Mouse (Mus musculus): ENCODE results near the gene Tom1l2.

The Tom1l2 gene

GRCm38 (mm10) chr11:60346537-60346936 lies 6.2 kb downstream of the Tom1l2 start:
- no peak for DNase-seq (ENCODE audit: low read depth, low spot score)

- no peak for DNase-seq (ENCODE audit: low read depth, low spot score)
These were observed 6.8 kb downstream of the Tom1l2 start for GRCm38 (mm10) chr11:60345868-60346267.

- no peak for DNase-seq (ENCODE audit: low read depth, low spot score)
These were observed 13.3 kb downstream of the Tom1l2 start for GRCm38 (mm10) chr11:60339361-60339760.

GRCm38 (mm10) chr11:60338291-60338690 lies 14.4 kb downstream of the Tom1l2 start:
- peak; percentile 33 for DNase-seq (ENCODE audit: low read depth, low spot score)

GRCm38 (mm10) chr11:60335771-60336170 lies 16.9 kb downstream of the Tom1l2 start:
- DNase-seq (ENCODE audit: low read depth, low spot score) = no peak

- no peak for DNase-seq (ENCODE audit: low read depth, low spot score)
These were observed 18.6 kb downstream of the Tom1l2 start for GRCm38 (mm10) chr11:60334124-60334523.

GRCm38 (mm10) chr11:60333461-60333860 lies 19.2 kb downstream of the Tom1l2 start:
- DNase-seq (ENCODE audit: low read depth, low spot score) = no peak

GRCm38 (mm10) chr11:60330551-60330950 lies 22.2 kb downstream of the Tom1l2 start:
- DNase-seq (ENCODE audit: low read depth, low spot score) = no peak

GRCm38 (mm10) chr11:60323731-60324130 lies 29.0 kb downstream of the Tom1l2 start:
- DNase-seq (ENCODE audit: low read depth, low spot score) = no peak

- DNase-seq (ENCODE audit: low read depth, low spot score) = no peak
These were observed 31.3 kb downstream of the Tom1l2 start for GRCm38 (mm10) chr11:60321438-60321837.

GRCm38 (mm10) chr11:60320426-60321037 lies 32.2 kb downstream of the Tom1l2 start:
- no peak for DNase-seq (ENCODE audit: low read depth, low spot score)

- DNase-seq (ENCODE audit: low read depth, low spot score) = no peak
These were observed 33.2 kb downstream of the Tom1l2 start for GRCm38 (mm10) chr11:60319257-60320066.

- DNase-seq (ENCODE audit: low read depth, low spot score) = no peak
These were observed 34.0 kb downstream of the Tom1l2 start for GRCm38 (mm10) chr11:60318716-60319115.

- no peak for DNase-seq (ENCODE audit: low read depth, low spot score)
These were observed 35.2 kb downstream of the Tom1l2 start for GRCm38 (mm10) chr11:60317376-60318102.

GRCm38 (mm10) chr11:60316883-60317282 lies 35.8 kb downstream of the Tom1l2 start:
- no peak for DNase-seq (ENCODE audit: low read depth, low spot score)

- DNase-seq (ENCODE audit: low read depth, low spot score) = no peak
These were observed 36.5 kb downstream of the Tom1l2 start for GRCm38 (mm10) chr11:60316250-60316649.

GRCm38 (mm10) chr11:60311025-60311854 lies 41.5 kb downstream of the Tom1l2 start:
- no peak for DNase-seq (ENCODE audit: low read depth, low spot score)

GRCm38 (mm10) chr11:60309875-60310274 lies 42.8 kb downstream of the Tom1l2 start:
- no peak for DNase-seq (ENCODE audit: low read depth, low spot score)

GRCm38 (mm10) chr11:60308506-60309116 lies 44.1 kb downstream of the Tom1l2 start:
- no peak for DNase-seq (ENCODE audit: low read depth, low spot score)

GRCm38 (mm10) chr11:60308061-60308460 lies 44.6 kb downstream of the Tom1l2 start:
- DNase-seq (ENCODE audit: low read depth, low spot score) = no peak

- DNase-seq (ENCODE audit: low read depth, low spot score) = no peak
These were observed 45.3 kb downstream of the Tom1l2 start for GRCm38 (mm10) chr11:60307375-60307825.

Data from forelimb bud, embryonic 11.5 days (tissue).